Mouse (Mus musculus): ENCODE measurements around the gene Nhsl1. TPM values are rescaled to one million over a fixed set of nuclear protein-coding genes. Genes with fewer than 3 reads are reported as not detected.

Nhsl1 gene
- 17.1 and 17.9 TPM in 2 replicates for polyA plus RNA-seq (2014; fragmentation: Nextera tagmentation; extraction: Ambion mirVana)

DNA sequence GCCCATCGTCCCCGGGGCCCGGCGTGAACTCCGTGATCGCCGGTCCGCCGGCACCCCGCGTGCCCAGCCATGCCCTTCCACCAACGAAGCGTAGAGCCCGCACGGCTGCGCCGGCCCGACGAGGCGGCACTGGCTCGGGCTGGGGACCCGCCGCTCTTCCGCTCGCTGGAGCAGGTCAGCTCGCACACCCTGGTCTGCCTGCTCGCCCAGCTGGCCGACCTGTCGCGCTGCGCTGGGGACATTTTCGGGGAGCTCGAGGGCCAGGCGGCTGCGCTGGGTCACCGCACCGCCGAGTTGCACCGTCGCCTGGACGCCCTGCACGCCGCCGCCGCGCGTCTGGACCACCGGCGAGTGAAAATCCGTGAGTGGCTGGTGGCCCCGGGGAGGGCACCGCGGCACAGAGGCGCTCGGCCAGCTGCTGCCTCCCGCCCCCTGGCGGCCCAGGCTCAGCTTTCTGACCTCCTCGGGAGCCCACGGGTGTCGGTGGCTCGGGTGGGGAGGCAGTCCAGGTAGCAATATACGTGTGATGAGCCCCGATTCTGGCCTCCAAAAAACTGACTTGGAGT lies at the start of gene Nhsl1:
Gene Nhsl1, plus strand, starts transcription at position 70 of the 566 bp plus-strand sequence.
- H3K4me1 ChIP-seq (ENCODE audit: control insufficient read depth, insufficient read depth, low read length): no peaks in the 10 kb centered on the region
- peak within 1 kb of the TSS; percentile 69 for H3K4me3 ChIP-seq (ENCODE audit: low read depth, low read length)
- H3K9ac ChIP-seq (ENCODE audit: low read length): peak within 1 kb of the TSS; percentile 77
- under 1% methylated on average over 63 of the region's 63 CpGs for WGBS
- H3K27me3 ChIP-seq (replicated peaks; ENCODE audit: control insufficient read depth, insufficient read depth, low read length): peaks cover 5% of the 10 kb centered on the region; the same call in 1 of the 2 replicates
- H3K4me2 ChIP-seq (ENCODE audit: low read length): peak within 1 kb of the TSS; percentile 99
- H3K27ac ChIP-seq (ENCODE audit: low read depth, low read length): peak within 1 kb of the TSS; percentile 33; the same call in 1 of the 2 replicates
- H3K36me3 ChIP-seq (ENCODE audit: control insufficient read depth, insufficient read depth, low read length): no peaks in the 10 kb centered on the region
- peak; percentile 77 for ATAC-seq
- peak; percentile 51 for DNase-seq (ENCODE audit: low spot score)
- no peaks in the 10 kb centered on the region for H3K9me3 ChIP-seq (replicated peaks; ENCODE audit: control insufficient read depth, low read length)

- Histone ChIP-seq H3K27ac (ENCODE audit: low read depth, low read length) (no peak overlapping the region), H3K4me1 (ENCODE audit: control insufficient read depth, insufficient read depth, low read length) (no peaks in the 10 kb centered on the region), H3K36me3 (ENCODE audit: control insufficient read depth, insufficient read depth, low read length) (no peaks in the 10 kb centered on the region), H3K4me3 (ENCODE audit: low read depth, low read length) (no peak overlapping the region), H3K9ac (ENCODE audit: low read length) (no peak overlapping the region), H3K4me2 (ENCODE audit: low read length) (no peak overlapping the region), H3K27me3 (replicated peaks; ENCODE audit: control insufficient read depth, insufficient read depth, low read length) (no peaks in the 10 kb centered on the region), H3K9me3 (replicated peaks; ENCODE audit: control insufficient read depth, low read length) (no peaks in the 10 kb centered on the region)
- WGBS: 76% methylated on average over 4 of the region's 4 CpGs
- DNase-seq (ENCODE audit: low spot score) (no peak), ATAC-seq (no peak)
These were observed 42.6 kb upstream of the Nhsl1 start for GRCm38 (mm10) chr10:18276090-18276734.

- no peaks in the 10 kb centered on the region for H3K4me1 ChIP-seq (ENCODE audit: control insufficient read depth, insufficient read depth, low read length)
- DNase-seq (ENCODE audit: low spot score): no peak
- no peaks in the 10 kb centered on the region for H3K27me3 ChIP-seq (replicated peaks; ENCODE audit: control insufficient read depth, insufficient read depth, low read length)
- no peak overlapping the region for H3K4me2 ChIP-seq (ENCODE audit: low read length)
- no peaks in the 10 kb centered on the region for H3K9me3 ChIP-seq (replicated peaks; ENCODE audit: control insufficient read depth, low read length)
- no peaks in the 10 kb centered on the region for H3K36me3 ChIP-seq (ENCODE audit: control insufficient read depth, insufficient read depth, low read length)
- no peak overlapping the region for H3K9ac ChIP-seq (ENCODE audit: low read length)
- H3K4me3 ChIP-seq (ENCODE audit: low read depth, low read length): no peak overlapping the region
- no peak for ATAC-seq
- WGBS: 90% methylated on average over 5 of the region's 5 CpGs
- no peak overlapping the region for H3K27ac ChIP-seq (ENCODE audit: low read depth, low read length)
These were observed 34.8 kb upstream of the Nhsl1 start for GRCm38 (mm10) chr10:18283991-18284390.

DNA sequence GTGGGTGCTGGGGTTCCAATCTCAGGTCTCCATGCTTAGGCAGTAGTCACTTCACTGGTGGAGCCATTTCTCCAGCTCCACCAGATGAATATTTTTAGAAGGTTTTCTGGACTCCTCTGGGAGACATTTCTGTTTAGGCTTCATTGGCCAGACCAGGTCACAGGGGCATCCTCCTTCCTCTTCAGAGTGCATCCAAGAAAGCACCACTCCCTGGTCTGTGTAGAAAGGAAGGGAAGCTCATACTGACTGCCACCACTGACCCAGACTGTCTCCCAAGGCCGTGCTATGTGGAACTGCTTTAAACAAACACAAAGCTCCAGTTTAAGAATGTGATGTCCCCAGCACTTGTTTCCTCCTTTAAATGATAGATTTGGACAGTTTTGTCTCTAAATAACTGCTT lies 29.3 kb upstream of the Nhsl1 start:
- no peaks in the 10 kb centered on the region for H3K36me3 ChIP-seq (ENCODE audit: control insufficient read depth, insufficient read depth, low read length)
- no peak overlapping the region for H3K4me2 ChIP-seq (ENCODE audit: low read length)
- ATAC-seq: no peak
- H3K27ac ChIP-seq (ENCODE audit: low read depth, low read length): no peak overlapping the region
- no peak for DNase-seq (ENCODE audit: low spot score)
- no peaks in the 10 kb centered on the region for H3K9me3 ChIP-seq (replicated peaks; ENCODE audit: control insufficient read depth, low read length)
- no peak overlapping the region for H3K9ac ChIP-seq (ENCODE audit: low read length)
- no peaks in the 10 kb centered on the region for H3K27me3 ChIP-seq (replicated peaks; ENCODE audit: control insufficient read depth, insufficient read depth, low read length)
- no peaks in the 10 kb centered on the region for H3K4me1 ChIP-seq (ENCODE audit: control insufficient read depth, insufficient read depth, low read length)
- H3K4me3 ChIP-seq (ENCODE audit: low read depth, low read length): no peak overlapping the region
- WGBS: 82% methylated on average over 1 of the region's 1 CpGs

GRCm38 (mm10) chr10:18305106-18305505 lies 13.7 kb upstream of the Nhsl1 start:
- Histone ChIP-seq H3K27me3 (replicated peaks; ENCODE audit: control insufficient read depth, insufficient read depth, low read length) (no peaks in the 10 kb centered on the region), H3K4me3 (ENCODE audit: low read depth, low read length) (no peak overlapping the region), H3K36me3 (ENCODE audit: control insufficient read depth, insufficient read depth, low read length) (no peaks in the 10 kb centered on the region), H3K9me3 (replicated peaks; ENCODE audit: control insufficient read depth, low read length) (no peaks in the 10 kb centered on the region), H3K27ac (ENCODE audit: low read depth, low read length) (no peak overlapping the region), H3K9ac (ENCODE audit: low read length) (no peak overlapping the region), H3K4me2 (ENCODE audit: low read length) (no peak overlapping the region), H3K4me1 (ENCODE audit: control insufficient read depth, insufficient read depth, low read length) (no peaks in the 10 kb centered on the region)
- WGBS: 86% methylated on average over 5 of the region's 5 CpGs
- ATAC-seq: no peak
- DNase-seq (ENCODE audit: low spot score): no peak

- DNase-seq (ENCODE audit: low spot score) (no peak), ATAC-seq (no peak)
- Histone ChIP-seq H3K4me1 (ENCODE audit: control insufficient read depth, insufficient read depth, low read length) (no peaks in the 10 kb centered on the region), H3K27me3 (replicated peaks; ENCODE audit: control insufficient read depth, insufficient read depth, low read length) (peaks cover 5% of the 10 kb centered on the region; the same call in 1 of the 2 replicates), H3K27ac (ENCODE audit: low read depth, low read length) (no peak overlapping the region), H3K9me3 (replicated peaks; ENCODE audit: control insufficient read depth, low read length) (no peaks in the 10 kb centered on the region), H3K4me2 (ENCODE audit: low read length) (no peak overlapping the region), H3K9ac (ENCODE audit: low read length) (no peak overlapping the region), H3K36me3 (ENCODE audit: control insufficient read depth, insufficient read depth, low read length) (no peaks in the 10 kb centered on the region), H3K4me3 (ENCODE audit: low read depth, low read length) (no peak overlapping the region)
- 88% methylated on average over 1 of the region's 1 CpGs for WGBS
These were observed 3.7 kb upstream of the Nhsl1 start for GRCm38 (mm10) chr10:18315071-18315470.

DNA sequence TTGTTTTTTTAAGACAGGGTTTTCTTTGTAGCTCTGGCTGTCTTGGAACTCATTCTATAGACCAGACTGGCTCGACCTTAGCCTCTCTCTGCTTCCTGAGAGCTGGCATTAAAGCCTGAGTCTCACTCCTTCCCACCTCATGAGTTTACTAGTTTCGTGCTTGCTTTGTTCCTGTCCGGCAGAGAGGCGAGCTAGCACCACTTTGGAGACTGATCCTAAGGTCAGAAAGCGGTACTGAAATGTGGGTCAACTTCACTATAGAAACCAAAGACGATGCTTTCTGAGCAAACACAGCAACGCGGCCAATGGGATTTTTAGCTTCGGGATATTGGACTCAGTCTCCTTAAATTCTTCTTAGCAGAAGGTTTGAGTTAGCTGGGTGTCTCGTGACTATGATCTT lies 1.3 kb upstream of the Nhsl1 start:
- H3K27ac ChIP-seq (ENCODE audit: low read depth, low read length): no peak overlapping the region
- no peaks in the 10 kb centered on the region for H3K4me1 ChIP-seq (ENCODE audit: control insufficient read depth, insufficient read depth, low read length)
- no peaks in the 10 kb centered on the region for H3K9me3 ChIP-seq (replicated peaks; ENCODE audit: control insufficient read depth, low read length)
- no peak overlapping the region for H3K4me3 ChIP-seq (ENCODE audit: low read depth, low read length)
- ATAC-seq (no peak), DNase-seq (ENCODE audit: low spot score) (no peak)
- no peak overlapping the region for H3K9ac ChIP-seq (ENCODE audit: low read length)
- no peaks in the 10 kb centered on the region for H3K36me3 ChIP-seq (ENCODE audit: control insufficient read depth, insufficient read depth, low read length)
- H3K4me2 ChIP-seq (ENCODE audit: low read length): 0 out of 2 replicates have a peak overlapping the region, but pooled peaks have one; percentile 99
- peaks cover 5% of the 10 kb centered on the region; the same call in 1 of the 2 replicates for H3K27me3 ChIP-seq (replicated peaks; ENCODE audit: control insufficient read depth, insufficient read depth, low read length)
- 51% methylated on average over 10 of the region's 10 CpGs for WGBS

DNA sequence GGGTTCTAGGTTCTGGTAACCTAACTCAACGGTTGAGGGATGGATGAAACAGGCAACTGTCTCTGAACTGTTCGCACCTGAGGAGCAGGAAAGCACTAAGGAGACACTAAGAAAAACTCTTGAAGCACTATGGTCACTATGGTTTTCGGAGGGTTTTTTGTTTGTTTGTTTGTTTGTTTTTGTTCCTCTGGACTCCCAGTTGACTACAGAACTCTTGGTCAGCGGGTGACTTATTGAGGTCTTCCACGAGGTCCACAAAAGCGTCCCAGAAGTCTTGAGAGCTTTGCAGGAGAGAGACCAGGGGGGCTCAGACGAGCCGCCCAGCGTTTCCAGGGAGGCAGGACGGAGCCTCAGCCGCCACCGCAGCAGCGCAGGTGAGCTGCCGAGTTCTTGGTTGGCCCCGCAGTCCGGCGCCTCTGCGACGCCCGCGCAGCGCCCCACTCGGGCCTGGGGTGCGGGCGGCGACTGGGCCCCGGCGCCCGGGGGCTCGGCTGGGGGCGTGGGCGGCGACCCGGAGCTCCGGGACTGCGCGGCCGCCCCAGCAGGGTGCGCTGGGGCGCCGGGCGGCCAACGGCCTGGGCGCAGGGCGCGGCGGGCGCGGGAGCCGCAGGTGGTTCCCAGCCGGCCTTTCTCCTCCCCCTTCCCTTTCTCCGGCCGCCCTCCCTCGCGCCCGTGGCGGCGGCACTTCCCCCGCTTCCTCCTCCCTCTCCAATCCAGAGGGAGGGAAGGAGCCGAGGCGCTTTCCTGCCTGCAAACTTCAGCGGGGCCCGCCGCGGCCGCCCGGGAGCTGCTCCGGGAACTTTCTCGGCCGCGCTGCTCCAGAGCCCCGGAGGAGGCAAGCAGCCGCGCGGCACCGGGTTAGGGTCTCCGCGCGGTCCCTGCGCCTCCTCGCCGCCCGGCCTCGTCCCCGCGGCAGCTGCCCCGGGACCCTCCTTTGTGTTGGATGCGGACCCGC lies 547 bp upstream of the Nhsl1 start:
- DNase-seq (ENCODE audit: low spot score) (peak; percentile 54), ATAC-seq (peak; percentile 76)
- 2% methylated on average over 44 of the region's 89 CpGs for WGBS

More for the DNA sequence above, 547 bp upstream of the Nhsl1 start:
- peak overlapping the region; percentile 69 for H3K4me3 ChIP-seq (ENCODE audit: low read depth, low read length)
- no peaks in the 10 kb centered on the region for H3K36me3 ChIP-seq (ENCODE audit: control insufficient read depth, insufficient read depth, low read length)
- peak overlapping the region; percentile 77 for H3K9ac ChIP-seq (ENCODE audit: low read length)
- H3K27me3 ChIP-seq (replicated peaks; ENCODE audit: control insufficient read depth, insufficient read depth, low read length): peaks cover 5% of the 10 kb centered on the region; the same call in 1 of the 2 replicates
- no peaks in the 10 kb centered on the region for H3K9me3 ChIP-seq (replicated peaks; ENCODE audit: control insufficient read depth, low read length)
- peak overlapping the region; percentile 99 for H3K4me2 ChIP-seq (ENCODE audit: low read length)
- peak overlapping the region; percentile 33; the same call in 1 of the 2 replicates for H3K27ac ChIP-seq (ENCODE audit: low read depth, low read length)
- H3K4me1 ChIP-seq (ENCODE audit: control insufficient read depth, insufficient read depth, low read length): no peaks in the 10 kb centered on the region

All from forebrain, embryonic 14.5 days (tissue).